Mouse (Mus musculus) testis, postnatal 10 days (tissue): ENCODE measurements at regions not wholly inside any gene's neighbourhood (a gene's known extent, or its start where the extent isn't known, plus 50 kb on each side); places are given as distances from the start of the nearest gene placed in this dataset.

Experiments used
- DNase-seq: peaks from one replicate; pipeline ENCODE4 v3.0.0; 2021; ENCODE audit warnings: low spot score

DNA sequence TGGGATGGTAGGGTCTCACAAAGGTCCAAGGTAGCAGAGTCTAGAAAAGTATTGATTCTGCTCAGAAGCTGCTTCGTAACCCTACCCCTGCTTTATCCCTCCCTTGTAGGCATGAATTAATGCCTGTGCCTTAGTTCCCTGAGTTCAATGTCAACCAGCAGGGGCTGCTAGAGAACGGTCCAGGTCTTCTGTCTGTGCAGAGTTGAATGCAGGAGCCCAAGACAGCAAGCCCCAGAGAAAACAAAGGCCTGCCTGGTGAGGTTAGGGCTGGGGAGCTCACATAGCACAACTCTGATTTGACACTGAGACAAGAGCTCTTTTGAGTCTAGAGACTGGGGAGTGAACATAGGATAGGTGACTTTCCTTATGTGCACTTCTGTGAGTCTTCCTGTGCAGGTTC is 56.6 kb downstream of the Olig3 start:
- no peak for DNase-seq

DNA sequence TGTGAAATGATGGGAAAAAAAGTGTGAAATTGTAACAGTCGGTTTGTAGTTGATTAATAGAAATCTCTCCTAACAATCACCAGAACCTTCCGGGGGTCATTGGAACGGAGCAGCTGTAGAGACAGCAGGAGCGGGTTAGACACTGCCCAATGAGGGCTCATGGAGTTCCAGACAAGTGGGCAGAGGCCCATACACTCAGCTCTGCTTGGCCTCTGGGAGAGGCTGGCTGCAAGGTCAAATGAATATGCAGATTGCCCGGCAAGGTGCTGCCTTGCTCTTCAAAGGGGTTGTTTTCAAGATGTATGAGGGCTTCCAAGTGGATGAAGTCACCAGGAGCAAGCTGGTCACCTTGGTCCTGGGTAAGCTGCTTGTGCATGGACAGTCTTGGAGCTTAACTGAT is 57.6 kb downstream of the Olig3 start:
- DNase-seq: no peak

DNA sequence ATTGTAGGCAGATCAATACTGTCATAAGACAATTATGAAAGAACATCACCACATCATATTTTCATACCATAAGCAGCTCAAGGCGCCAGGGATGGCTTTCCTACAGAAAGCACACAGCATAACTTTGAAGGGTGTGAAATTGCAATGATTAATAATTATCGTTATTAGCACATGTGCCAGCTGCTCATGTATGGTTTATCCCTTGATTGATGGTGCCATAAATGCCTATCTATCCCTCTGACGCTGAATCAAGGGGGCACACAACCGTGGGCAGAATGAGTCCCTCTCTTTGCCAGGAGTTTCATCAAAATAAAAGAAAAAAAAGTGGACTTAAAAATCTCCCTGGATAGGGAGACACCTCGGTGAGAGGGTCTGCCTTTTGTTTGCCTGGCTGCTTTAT is 58.5 kb downstream of the Olig3 start:
- DNase-seq: no peak

DNA sequence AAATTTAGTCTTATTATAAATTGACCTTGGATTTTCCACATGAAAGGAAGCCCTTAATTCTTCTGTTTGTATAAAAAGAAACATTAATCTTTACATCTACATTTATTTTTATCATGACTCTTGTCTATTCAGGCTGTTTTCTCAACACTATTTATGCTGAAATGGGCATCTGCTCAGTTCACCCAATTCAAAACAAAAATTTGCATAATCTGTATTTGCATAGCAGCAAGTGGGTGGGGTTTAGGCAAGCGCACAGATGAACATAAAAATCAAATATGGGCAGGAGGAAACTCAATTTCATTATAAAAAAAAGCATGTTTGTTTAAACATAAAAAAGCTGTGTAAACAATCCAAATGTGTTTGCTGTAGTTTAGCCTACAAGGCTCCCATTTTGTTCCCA is 67.7 kb downstream of the Olig3 start:
- no peak for DNase-seq

DNA sequence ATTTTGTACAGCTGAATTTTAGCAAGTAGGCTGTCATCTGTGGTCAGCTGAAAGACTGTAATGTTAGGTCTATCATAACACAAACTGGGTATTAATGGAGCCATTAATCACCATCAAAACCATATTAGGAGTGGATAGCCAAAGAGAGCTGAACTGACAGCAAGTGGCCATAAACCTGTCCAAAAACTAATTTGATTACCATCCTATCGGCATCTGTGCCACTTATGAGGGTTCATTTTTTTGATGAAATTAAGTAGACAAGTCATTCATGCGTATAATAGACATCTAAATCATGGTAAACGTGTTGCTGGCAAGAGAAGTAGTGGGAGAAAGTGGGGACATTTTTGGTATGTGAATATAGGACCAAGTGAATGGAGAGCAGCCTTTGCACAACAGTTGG is 68.6 kb downstream of the Olig3 start:
- DNase-seq: no peak

DNA sequence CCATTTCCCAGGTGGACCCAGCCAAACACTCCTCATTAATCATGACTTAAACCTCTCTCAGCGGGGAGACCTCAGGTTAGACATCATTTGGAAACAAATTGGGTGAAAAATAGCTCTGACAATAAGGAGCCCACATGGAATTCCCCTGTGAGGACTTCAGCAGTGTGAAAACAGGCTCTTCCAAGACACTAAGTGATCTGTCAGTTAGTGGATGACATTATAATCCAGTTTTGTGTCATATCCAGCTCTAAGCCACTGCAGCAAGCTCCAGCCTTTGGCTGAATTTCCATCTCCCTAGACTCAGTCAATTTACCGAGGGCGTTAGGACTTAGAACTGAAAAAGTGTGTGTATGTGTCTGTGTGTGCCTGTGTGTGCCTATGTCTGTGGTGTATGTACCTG is 70.5 kb downstream of the Olig3 start:
- DNase-seq: no peak

DNA sequence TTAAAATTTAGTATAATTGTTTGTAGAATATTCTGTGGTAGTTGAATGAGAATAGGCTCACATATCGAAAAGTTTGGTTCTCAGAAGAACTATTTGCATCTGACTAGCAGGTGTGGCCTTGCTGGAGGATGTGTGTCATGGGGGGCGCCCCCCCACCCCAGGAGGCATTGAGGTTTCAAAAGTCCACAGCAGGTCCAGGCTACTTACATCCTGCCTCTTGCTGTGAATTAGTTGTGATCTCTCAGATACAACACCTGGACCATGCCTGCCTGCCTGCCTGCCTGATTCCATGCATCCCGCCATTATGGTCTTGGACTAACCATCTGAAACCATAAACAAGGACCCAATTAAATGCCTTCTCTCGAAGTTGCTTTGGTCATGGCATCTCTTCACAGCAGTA is 76.2 kb downstream of the Olig3 start:
- no peak for DNase-seq

DNA sequence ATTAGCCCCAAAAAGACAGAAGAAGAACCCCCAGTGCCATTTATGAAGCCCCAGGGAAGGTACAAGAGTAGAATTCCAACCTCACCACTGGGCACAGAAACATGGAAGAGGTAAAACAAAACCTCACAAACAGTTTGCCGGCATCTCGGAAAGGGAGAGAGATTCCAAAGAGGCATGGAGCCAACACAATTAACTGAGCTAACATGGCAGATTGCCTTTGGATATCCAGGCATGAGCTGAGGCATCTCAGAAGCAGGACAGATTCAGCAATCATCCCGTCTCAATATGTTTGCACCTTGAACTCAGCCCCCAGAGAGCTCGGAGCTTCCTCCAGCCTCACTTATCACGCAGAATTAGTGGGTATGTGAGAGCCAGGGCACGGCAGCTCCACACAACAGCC is 78.3 kb downstream of the Olig3 start:
- DNase-seq: no peak

DNA sequence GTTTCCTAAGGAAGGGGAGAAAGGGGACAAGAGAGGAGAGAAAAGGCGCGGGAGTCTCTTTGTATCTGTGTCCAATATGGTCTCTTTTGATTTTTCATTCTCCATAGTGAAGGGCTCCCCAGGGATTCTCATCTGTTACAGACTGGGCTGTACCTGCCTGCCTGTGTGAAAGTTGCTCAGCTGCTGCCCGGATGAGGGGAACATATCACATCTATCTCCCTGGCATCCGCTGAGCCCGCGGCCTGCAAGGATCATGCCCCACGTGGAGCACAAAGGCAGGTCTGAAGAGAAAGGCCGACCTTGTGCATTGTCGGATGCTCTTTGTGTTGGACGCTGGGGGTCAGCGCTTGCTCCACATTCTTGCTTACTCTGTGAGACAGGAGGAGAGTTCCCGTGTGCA is 85.5 kb downstream of the Olig3 start:
- DNase-seq: no peak

DNA sequence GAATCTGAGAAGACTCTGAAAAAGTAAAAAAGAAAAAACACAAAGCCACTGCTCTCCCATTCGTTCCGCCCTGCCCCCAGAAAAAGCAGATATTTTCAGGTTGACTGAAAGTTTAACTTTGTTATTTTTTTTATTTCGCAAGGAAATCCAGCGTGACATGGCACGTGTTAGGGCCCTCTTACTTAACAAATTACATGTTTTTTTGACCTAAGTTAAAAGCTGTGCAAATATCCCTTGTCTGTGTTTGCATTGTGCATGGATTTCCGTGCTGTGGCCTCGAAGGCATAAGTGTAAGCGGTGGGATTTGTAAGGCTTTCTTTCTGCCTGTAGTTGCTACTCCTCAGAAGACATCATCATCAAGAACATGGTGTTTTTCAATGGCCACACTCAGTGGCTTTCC is 87.2 kb downstream of the Olig3 start:
- no peak for DNase-seq

DNA sequence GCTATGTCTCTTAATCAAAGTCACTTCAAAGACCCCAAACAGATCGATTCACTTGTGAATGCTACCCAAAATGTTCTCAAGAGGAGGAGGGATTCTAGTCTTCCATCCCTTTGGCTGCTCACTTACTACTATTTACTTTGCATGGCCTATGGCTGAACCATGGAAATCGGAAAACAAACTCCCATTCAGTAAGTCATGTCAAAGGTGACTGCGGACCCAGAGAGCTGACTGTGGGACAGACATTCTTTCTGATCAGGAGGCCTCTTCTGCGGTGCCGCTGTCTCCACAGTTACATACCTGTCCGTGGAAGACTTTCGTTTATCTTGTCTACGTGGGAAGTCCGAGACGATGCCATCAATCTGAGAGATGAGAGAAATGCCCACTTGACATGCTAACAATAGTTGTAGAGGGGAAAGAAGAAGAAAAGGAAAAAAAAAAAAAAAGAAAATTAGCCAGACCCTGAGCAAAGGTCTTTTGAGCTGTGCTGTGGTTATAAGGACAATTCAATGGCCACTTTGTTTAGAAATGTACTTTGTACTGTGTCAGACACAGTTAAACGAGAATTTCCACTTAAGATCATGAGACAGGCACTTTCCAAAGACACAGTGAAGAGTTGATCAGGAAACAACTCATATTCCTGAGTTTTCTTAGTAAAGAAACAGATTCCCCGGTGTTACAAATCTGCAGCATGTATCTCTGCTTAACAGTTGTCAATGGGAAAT is 92.7 kb downstream of the Olig3 start:
- no peak for DNase-seq

DNA sequence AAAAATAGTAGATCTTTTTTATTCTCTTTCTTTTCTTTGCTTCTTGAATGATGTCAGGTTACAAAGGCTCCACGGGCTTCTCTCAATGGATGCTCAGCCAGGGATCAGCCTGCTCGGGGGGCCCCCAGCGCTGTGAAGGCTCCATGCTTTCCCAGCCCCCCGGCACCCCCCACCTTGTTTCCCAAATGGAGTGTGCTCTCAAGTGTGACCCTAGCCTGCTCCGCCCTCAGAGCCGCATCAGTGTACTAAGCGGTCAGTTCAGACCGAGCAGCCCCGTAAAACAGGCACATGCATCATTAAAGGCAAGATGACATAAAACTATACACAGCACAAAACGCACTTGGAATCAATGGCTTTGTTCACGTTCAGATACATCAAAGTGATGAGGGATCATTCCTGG is 102.7 kb downstream of the Olig3 start:
- DNase-seq: no peak

DNA sequence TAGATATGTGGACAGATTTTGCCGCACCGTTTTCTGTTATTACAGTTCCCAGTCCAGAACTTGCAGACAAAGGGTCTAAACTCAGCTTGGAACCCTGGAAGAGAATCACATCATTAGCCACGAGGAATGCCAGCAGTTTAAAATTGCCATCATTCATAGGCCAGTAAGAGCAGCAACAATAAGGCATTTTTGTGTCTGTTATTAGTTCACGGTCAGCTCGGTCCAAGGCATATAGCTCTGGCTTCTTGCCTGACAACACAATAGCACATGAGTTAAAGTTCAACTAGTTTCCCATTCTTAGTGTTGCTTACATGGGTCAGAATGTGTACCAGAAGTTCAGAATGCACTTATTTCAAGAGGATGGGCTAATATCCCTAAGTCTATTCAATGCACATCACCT is 103.4 kb downstream of the Olig3 start:
- no peak for DNase-seq

DNA sequence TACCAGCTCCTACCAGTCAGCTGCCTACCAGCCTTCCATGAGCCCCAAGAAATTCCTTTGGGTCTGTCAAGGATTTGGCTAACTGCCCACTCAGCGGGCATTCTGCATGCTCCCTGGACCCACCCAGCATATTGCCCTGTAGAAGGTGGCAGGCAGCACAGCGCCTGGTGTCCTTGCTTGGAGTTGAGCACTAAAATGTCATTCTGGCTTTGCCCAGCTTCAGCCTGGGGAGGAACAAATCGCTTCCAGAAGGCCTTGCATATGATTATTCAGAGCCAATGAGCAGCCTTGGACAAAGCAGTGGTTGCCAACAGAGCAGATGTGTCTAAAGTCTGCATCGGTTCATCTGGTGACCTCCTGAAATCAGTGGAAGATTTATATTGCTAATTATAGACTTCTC is 103.8 kb downstream of the Olig3 start:
- DNase-seq: no peak

DNA sequence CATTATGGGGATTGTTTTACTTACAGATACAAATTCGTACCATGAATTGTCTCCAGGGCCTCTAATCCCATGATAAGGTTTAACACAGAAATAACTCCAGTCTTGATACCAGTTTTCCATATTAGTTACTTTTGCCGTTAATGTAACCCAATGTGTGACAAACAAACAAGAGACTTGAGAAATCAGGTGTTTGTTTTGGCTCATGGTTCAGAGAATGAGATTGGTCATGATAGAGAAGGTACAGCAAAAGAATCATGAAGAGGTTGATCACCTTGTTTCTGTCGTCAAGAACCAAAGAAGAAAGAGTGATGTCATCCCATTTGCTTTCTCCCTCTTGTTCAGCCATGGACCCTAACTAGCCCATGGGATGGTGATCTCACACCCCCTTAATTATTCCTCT is 107.5 kb downstream of the Olig3 start:
- DNase-seq: no peak

DNA sequence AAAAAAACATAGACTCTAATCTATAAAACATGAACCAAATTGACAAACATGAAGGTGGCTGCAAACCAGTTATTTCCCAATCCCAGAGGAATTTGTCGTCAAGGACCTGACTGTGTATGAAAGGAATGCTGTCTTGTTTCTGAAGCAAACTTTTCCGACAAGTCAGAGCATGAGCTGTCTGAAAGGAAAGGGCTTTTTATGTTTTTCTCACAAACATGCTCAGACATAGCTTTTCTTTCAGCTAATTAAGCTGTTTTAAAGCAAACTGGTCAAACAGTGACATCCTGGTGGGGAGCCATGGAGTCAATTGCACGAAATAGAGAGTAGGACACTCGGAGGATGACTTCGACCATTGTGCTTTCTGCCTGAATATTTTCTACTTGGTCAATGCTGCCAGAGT is 108.2 kb downstream of the Olig3 start:
- DNase-seq: no peak

DNA sequence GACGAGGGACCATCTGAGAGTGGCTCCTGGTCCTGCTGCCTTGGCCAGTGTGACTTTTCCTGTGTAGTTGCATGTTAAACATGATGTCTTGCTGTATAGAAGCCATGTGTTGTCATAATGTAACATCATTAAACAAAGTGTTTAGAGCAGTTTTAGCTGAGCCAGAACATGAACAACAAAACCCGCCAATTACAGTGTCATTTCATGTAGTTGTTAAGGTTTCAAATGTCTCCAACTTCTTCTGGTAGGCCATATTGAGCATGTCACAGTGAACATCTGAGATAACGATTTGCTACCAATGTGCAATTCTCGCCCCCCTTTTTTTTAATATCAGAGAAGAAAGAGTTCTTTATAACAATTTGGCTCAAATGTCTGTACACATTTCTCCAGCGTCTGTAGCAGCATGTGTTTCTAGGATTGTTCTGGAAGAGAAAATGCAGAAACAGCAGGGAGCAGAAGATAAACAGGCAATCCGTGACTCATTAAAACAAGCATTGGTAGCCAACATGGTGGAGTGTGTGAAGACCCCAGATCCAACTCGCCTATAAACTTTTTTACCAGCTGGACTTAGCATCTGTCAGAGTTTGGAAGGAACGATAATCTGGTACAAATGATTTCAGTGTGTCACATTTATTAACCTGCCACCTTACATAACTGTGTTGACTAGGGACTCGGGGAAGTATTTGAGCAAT is 115.2 kb downstream of the Olig3 start:
- DNase-seq: no peak

DNA sequence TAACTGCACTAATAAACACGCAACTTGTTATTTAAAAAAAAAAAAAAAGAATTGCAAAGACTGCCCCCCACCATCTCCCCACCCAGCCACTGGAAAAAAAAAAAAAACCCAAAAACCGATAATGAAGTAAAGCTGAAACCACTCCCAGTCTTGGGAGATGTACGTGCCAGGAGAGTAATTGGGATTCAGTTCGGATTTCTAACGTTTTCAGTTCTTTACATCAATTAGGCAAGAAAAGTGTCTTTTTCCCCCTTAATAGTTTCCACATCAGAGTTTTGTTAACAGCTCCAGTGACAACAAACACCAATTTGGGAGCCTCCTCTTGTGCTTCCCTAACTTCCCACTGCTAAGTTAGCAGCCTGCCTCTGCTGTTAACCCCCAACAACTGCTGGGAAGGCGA is 115.7 kb downstream of the Olig3 start:
- no peak for DNase-seq

DNA sequence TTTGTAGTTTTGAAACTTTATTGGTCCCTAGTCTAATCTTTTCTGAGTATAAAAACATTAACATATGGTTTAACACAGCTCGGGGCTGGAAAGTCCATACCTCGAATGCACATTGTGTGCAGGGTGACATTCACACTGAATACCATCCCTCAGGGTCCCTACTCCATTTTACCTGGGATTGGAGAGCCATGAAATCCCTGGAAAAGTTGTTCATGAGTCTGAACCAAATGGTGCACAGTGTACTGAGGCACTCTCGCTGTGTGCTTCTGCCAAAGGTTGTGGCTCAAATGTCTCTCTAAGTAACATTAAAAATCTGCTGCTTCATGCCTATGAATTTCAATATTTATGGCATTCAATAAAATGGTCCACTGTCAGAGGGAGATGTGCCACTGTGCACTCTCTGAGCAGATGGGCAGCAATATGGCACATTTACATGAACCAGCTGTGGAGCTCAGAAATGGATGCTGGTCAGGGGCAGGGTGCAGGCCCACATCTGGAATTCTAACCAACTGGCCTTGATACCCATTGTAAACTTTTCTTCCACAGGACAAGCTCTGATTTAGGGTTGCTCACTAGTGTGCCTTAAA is 116.7 kb downstream of the Olig3 start:
- no peak for DNase-seq

DNA sequence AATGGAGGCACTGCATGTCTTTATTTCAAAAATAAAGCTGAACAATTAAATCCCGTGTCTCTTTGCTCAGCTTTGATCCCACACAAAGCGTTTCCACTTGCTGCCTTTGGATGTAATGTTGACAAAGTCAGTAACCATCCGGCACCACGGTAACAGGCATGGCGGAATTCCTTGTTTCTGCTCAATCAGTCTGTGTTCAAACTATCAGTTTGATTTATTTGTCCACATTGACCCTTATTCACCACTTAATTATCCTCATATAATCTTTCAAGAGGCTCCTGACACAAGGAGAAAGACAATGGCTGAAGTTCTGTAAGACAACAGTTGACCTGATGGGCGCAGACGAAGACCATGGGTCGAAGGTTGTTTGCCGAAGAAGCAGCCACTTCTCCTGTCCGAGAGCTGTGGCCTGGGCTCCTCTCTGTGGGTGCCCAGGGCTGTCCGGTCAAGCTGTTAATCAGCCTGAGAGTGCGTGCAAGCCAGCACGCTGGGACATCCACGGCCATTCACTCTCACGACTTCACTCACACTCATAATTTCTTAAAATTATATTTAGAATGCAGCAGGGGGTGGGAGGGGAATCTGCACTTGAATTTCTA is 106.1 kb upstream of the Ifngr1 start:
- no peak for DNase-seq

DNA sequence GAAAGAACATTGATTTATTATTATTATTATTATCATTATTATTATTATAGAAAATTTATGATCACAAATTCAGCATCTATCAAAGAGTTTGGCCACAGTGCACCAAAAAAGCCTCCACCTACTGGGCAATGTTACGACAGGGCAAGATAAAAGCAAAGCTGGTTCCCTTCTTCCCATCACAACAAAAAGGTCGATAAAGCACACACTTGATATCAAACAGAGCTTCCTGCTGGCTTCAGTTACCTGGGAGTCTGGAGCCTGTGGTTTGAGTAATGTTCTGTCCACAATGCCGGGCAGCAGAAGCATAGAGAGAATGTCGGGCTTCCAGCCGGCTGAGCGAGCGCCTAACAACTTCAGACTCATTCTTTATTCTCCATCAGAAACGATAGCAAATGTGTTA is 101.2 kb upstream of the Ifngr1 start:
- no peak for DNase-seq

DNA sequence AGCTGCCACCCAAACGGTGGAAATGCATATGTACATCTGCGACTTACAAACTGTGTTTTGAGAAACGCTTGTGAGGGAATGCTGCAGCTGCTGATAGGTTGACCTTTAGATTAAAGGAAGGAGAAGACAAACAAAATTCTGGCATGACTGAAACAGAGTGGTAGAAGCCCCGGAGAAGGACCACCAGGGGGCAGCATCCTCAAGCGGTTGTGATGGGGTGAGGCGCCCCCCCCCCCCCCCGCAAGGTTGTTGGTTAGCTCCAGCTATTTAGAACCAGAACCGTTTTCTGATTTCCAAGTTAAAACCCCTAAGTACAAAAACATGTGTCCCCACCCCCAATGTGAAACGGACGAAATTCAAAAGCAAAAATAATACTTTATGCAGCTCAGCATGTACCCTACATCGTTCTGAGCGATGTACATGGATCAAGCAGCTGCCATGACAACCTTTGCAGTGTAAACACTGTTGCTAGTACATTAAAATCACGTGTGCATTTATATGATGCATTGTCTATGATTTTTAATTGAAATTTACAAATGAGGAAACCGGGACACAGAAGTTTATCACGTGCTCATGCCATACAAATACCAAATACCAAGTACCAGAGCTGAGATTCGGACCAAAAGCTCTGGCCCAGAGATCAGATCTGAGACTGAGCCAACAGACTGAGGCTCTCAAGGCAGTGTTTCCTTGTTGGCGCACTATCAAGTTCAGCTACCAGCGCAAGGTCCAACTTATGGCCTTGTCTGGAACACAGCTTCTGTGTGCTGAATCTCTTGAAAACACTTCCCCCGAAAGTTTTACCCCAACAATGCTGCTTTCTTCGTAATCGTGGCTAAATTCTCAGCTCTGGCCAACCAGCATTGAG is 100.0 kb upstream of the Ifngr1 start:
- DNase-seq: peak; percentile 90
